Mouse (Mus musculus) heart, embryonic 11.5 days (tissue): ENCODE data around the gene Disp2. TPM values are rescaled to one million over a fixed set of nuclear protein-coding genes. Genes with fewer than 3 reads are reported as not detected.

Source experiments
- ATAC-seq: fragments of 200-750 bp; cut with Nextera tagmentation; replicated peaks from 2 replicates; pipeline ENCODE4 v1.8.0; 2017; ENCODE audit warnings: moderate library complexity; ENCODE audit not compliant: insufficient number of reproducible peaks, low FRiP score, low TSS enrichment
- H3K27ac ChIP-seq: fragments of 300-500 bp; sonication (generic); 2 replicates; pipeline ENCODE4 v1.5.1; 2014; ENCODE audit warnings: mild to moderate bottlenecking, low read depth, low read length
- H3K27me3 ChIP-seq: fragments of 300-500 bp; sonication (generic); 2 replicates; pipeline ENCODE4 v1.6.1; 2014; ENCODE audit warnings: mild to moderate bottlenecking, low read length, mixed read lengths; ENCODE audit not compliant: control insufficient read depth, insufficient read depth
- H3K36me3 ChIP-seq: fragments of 300-500 bp; sonication (generic); 2 replicates; pipeline ENCODE4 v1.6.1; 2014; ENCODE audit warnings: mild to moderate bottlenecking, low read length, moderate library complexity, mixed read lengths; ENCODE audit not compliant: control insufficient read depth, insufficient read depth
- H3K4me1 ChIP-seq: fragments of 300-500 bp; sonication (generic); 2 replicates; pipeline ENCODE4 v1.6.1; 2014; ENCODE audit warnings: low read length; ENCODE audit not compliant: control insufficient read depth, insufficient read depth
- H3K4me2 ChIP-seq: fragments of 300-500 bp; sonication (generic); 2 replicates; pipeline ENCODE4 v1.6.1; 2014; ENCODE audit warnings: mild to moderate bottlenecking, moderate library complexity
- H3K4me3 ChIP-seq: fragments of 300-500 bp; sonication (generic); 2 replicates; pipeline ENCODE4 v1.5.1; 2014; ENCODE audit warnings: low read depth, low read length
- H3K9ac ChIP-seq: fragments of 300-500 bp; sonication (generic); 2 replicates; pipeline ENCODE4 v1.6.1; 2014; ENCODE audit warnings: mild to moderate bottlenecking, low read depth, low read length, moderate library complexity
- H3K9me3 ChIP-seq: fragments of 300-500 bp; sonication (generic); replicated peaks from 2 replicates; pipeline ENCODE4 v1.6.1; 2016; ENCODE audit warnings: low read length; ENCODE audit not compliant: control insufficient read depth
- WGBS: fragments of 180-500 bp; shearing (Covaris S2); extraction: QIAGEN DNeasy Blood & Tissue Kit; methylation state at CpG from one replicate; pipeline ENCODE4 v1.1.7; 2014; ENCODE audit not compliant: insufficient replicate concordance; 5-methylcytosine and 5-hydroxymethylcytosine counted together
- polyA plus RNA-seq: library from polyadenylated mRNA; unstranded; fragments of >200 nt; fragmentation: Nextera tagmentation; extraction: Ambion mirVana; gene quantifications from 2 replicates; pipeline ENCODE4 v1.2.1, GENCODE M21; 2014

Gene Disp2
- polyA plus RNA-seq, 1 experiment from 2014 or later, result 0.21 TPM

GRCm38 (mm10) chr2:118775846-118776245 lies 3.7 kb upstream of the Disp2 start:
- Histone ChIP-seq H3K27me3 (peaks cover 7% of the 10 kb centered on the region; the same call in 1 of the 2 replicates), H3K27ac (no peak overlapping the region), H3K9ac (no peak overlapping the region), H3K4me3 (no peak overlapping the region), H3K4me1 (peaks cover 2% of the 10 kb centered on the region; the same call in 1 of the 2 replicates), H3K9me3 (no peaks in the 10 kb centered on the region), H3K36me3 (no peaks in the 10 kb centered on the region), H3K4me2 (no peak overlapping the region)
- no peak for ATAC-seq
- 61% methylated on average over 3 of the region's 4 CpGs for WGBS

- H3K27me3 ChIP-seq, result peaks cover 7% of the 10 kb centered on the region; the same call in 1 of the 2 replicates
- H3K4me3 ChIP-seq, result no peak overlapping the region
- no peaks in the 10 kb centered on the region for H3K36me3 ChIP-seq
- WGBS, result 73% methylated on average over 2 of the region's 2 CpGs
- no peaks in the 10 kb centered on the region for H3K9me3 ChIP-seq
- H3K9ac ChIP-seq, result no peak overlapping the region
- no peak overlapping the region for H3K27ac ChIP-seq
- H3K4me2 ChIP-seq, result no peak overlapping the region
- ATAC-seq, result no peak
- peaks cover 2% of the 10 kb centered on the region; the same call in 1 of the 2 replicates for H3K4me1 ChIP-seq
Observed at GRCm38 (mm10) chr2:118776295-118776694, 3.2 kb upstream of the Disp2 start.

GRCm38 (mm10) chr2:118778418-118778817 lies 1.1 kb upstream of the Disp2 start:
- peaks cover 7% of the 10 kb centered on the region for H3K27me3 ChIP-seq
- no peak overlapping the region for H3K4me2 ChIP-seq
- WGBS, result 73% methylated on average over 4 of the region's 4 CpGs
- H3K4me1 ChIP-seq, result peaks cover 2% of the 10 kb centered on the region; the same call in 1 of the 2 replicates
- no peak for ATAC-seq
- H3K36me3 ChIP-seq, result no peaks in the 10 kb centered on the region
- H3K27ac ChIP-seq, result no peak overlapping the region
- no peaks in the 10 kb centered on the region for H3K9me3 ChIP-seq
- no peak overlapping the region for H3K9ac ChIP-seq
- no peak overlapping the region for H3K4me3 ChIP-seq

GRCm38 (mm10) chr2:118779065-118779464 lies 454 bp upstream of the Disp2 start:
- Histone ChIP-seq H3K4me1 (peaks cover 2% of the 10 kb centered on the region; the same call in 1 of the 2 replicates), H3K27ac (no peak overlapping the region), H3K27me3 (peaks cover 7% of the 10 kb centered on the region), H3K4me3 (peak overlapping the region; percentile 41), H3K4me2 (peak overlapping the region; percentile 78), H3K9me3 (no peaks in the 10 kb centered on the region), H3K9ac (no peak overlapping the region; the same call in 1 of the 2 replicates), H3K36me3 (no peaks in the 10 kb centered on the region)
- 7% methylated on average over 10 of the region's 10 CpGs for WGBS
- 0 out of 2 replicates have a peak, but pooled peaks have one; percentile 6 for ATAC-seq

- no peak overlapping the region for H3K9ac ChIP-seq
- no peak for ATAC-seq
- WGBS, result 55% methylated on average over 1 of the region's 1 CpGs
Observed at GRCm38 (mm10) chr2:118781115-118781514, 1.6 kb downstream of the Disp2 start.

GRCm38 (mm10) chr2:118782303-118782702 lies 2.8 kb downstream of the Disp2 start:
- peaks cover 9% of the 10 kb centered on the region for H3K27me3 ChIP-seq
- H3K36me3 ChIP-seq, result no peaks in the 10 kb centered on the region
- peaks cover 2% of the 10 kb centered on the region; the same call in 1 of the 2 replicates for H3K4me1 ChIP-seq
- no peak overlapping the region for H3K9ac ChIP-seq
- 42% methylated on average over 4 of the region's 4 CpGs for WGBS
- H3K4me3 ChIP-seq, result no peak overlapping the region
- H3K4me2 ChIP-seq, result no peak overlapping the region
- H3K27ac ChIP-seq, result no peak overlapping the region
- ATAC-seq, result no peak
- no peaks in the 10 kb centered on the region for H3K9me3 ChIP-seq

More at GRCm38 (mm10) chr2:118781115-118781514, 1.6 kb downstream of the Disp2 start:
- no peaks in the 10 kb centered on the region for H3K9me3 ChIP-seq
- H3K4me1 ChIP-seq, result peaks cover 2% of the 10 kb centered on the region; the same call in 1 of the 2 replicates
- H3K36me3 ChIP-seq, result no peaks in the 10 kb centered on the region
- H3K4me3 ChIP-seq, result no peak overlapping the region
- peaks cover 9% of the 10 kb centered on the region for H3K27me3 ChIP-seq
- H3K27ac ChIP-seq, result no peak overlapping the region
- no peak overlapping the region for H3K4me2 ChIP-seq

GRCm38 (mm10) chr2:118783093-118783492 lies 3.6 kb downstream of the Disp2 start:
- H3K36me3 ChIP-seq, result no peaks in the 10 kb centered on the region
- H3K4me3 ChIP-seq, result no peak overlapping the region
- no peak overlapping the region for H3K4me2 ChIP-seq
- H3K27me3 ChIP-seq, result peaks cover 9% of the 10 kb centered on the region
- H3K9ac ChIP-seq, result no peak overlapping the region
- WGBS, result 52% methylated on average over 5 of the region's 5 CpGs
- no peak for ATAC-seq
- no peak overlapping the region for H3K27ac ChIP-seq
- peaks cover 2% of the 10 kb centered on the region; the same call in 1 of the 2 replicates for H3K4me1 ChIP-seq
- no peaks in the 10 kb centered on the region for H3K9me3 ChIP-seq

- Histone ChIP-seq H3K9me3 (no peaks in the 10 kb centered on the region), H3K36me3 (no peaks in the 10 kb centered on the region), H3K27ac (no peak overlapping the region), H3K9ac (no peak overlapping the region), H3K27me3 (peaks cover 9% of the 10 kb centered on the region), H3K4me3 (no peak overlapping the region), H3K4me1 (peaks cover 2% of the 10 kb centered on the region; the same call in 1 of the 2 replicates), H3K4me2 (no peak overlapping the region)
- 81% methylated on average over 7 of the region's 7 CpGs for WGBS
- no peak for ATAC-seq
Observed at GRCm38 (mm10) chr2:118783663-118784062, 4.1 kb downstream of the Disp2 start.

GRCm38 (mm10) chr2:118786525-118786924 lies 7.0 kb downstream of the Disp2 start:
- Histone ChIP-seq H3K4me2 (no peak overlapping the region), H3K36me3 (no peaks in the 10 kb centered on the region), H3K4me1 (peaks cover 10% of the 10 kb centered on the region; the same call in 1 of the 2 replicates), H3K9me3 (no peaks in the 10 kb centered on the region), H3K27me3 (peaks cover 15% of the 10 kb centered on the region), H3K9ac (no peak overlapping the region), H3K4me3 (no peak overlapping the region), H3K27ac (no peak overlapping the region)
- WGBS, result 60% methylated on average over 5 of the region's 5 CpGs
- ATAC-seq, result no peak
